Mouse (Mus musculus) common myeloid progenitor, adult 5-6 weeks (primary cell): ENCODE results near the gene Chst7. TPM values are rescaled to one million over a fixed set of nuclear protein-coding genes. Genes with fewer than 3 reads are reported as not detected.

Experiments
- ATAC-seq: replicated peaks from 2 replicates; pipeline ENCODE4 v1.8.0; 2016; ENCODE audit warnings: low read depth, mild to moderate bottlenecking, moderate TSS enrichment, inconsistent platforms; ENCODE audit not compliant: poor library complexity, severe bottlenecking
- total RNA-seq: library from RNA; stranded (forward); fragments of 200-1000, 187-1606 nt; gene quantifications from 2 replicates; pipeline ENCODE4 v1.2.3, GENCODE M21; 2017

The Chst7 gene
- not detected in 2 replicates for total RNA-seq

DNA sequence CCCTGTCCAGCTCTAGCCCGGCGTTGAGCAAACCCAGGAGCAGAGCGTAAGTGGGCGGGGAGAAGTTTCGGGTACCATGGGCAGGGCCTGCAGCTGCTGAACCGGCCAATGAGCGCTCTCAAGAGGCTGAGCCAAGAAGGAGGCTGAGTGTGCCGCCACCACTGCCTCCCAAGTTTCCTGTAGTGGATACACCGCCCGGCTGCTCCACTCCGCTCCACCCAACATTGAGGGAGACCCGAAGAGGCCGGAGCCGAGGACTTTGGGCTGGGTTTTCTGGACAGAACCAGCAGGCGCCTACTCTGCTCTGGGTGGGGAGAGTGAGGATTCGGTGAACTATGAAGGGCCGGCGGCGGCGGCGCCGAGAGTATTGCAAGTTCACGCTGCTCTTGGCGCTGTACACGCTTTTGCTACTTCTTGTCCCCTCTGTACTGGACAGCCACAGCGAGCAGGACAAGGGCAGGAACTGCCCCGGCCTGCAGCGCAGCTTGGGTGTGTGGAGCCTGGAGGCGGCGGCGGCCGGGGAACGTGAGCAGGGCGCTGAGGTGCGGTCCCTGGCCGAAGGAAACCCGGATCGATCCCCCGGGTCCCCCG lies at the start of gene Chst7:
Chst7 (plus strand) TSS at position 180 of the 591 bp plus-strand sequence.
- peak; percentile 99 for ATAC-seq

DNA sequence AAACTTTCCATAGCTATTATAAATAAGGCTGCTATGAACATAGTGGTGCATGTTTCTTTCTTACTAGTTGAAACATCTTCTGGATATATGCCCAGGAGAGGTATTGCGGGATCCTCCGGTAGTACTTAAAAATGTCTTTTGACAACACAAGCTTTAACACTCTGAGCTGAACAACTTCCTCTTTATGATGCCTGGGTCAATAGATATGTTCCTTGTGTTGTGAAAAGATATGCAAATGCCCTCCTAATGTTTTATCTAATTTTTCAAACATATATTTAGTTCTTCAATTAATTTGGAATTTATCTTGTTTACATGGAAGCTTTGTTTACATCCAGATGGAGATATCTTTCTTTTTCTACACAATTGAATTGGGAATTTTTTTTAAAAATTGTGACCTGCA lies 47.1 kb upstream of the Chst7 start:
- 0 out of 2 replicates have a peak, but pooled peaks have one; percentile 45 for ATAC-seq

DNA sequence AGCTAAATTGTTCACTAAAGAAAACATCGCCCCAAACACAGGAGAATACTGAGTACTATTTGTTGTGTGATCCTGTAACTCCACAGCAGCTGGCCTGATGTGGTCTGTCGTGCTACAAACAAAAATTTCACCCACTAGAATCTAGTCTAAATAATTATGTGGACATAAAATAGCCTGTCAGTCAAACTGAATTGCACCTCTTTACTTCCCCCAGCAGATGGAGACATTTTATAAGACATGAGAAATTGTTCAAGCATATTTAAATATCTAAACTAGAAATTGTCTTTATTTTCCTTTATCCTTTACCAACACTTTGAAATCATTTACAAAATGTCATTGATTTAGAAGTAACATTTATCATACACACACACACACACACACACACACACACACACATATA lies 38.4 kb upstream of the Chst7 start:
- ATAC-seq = no peak

DNA sequence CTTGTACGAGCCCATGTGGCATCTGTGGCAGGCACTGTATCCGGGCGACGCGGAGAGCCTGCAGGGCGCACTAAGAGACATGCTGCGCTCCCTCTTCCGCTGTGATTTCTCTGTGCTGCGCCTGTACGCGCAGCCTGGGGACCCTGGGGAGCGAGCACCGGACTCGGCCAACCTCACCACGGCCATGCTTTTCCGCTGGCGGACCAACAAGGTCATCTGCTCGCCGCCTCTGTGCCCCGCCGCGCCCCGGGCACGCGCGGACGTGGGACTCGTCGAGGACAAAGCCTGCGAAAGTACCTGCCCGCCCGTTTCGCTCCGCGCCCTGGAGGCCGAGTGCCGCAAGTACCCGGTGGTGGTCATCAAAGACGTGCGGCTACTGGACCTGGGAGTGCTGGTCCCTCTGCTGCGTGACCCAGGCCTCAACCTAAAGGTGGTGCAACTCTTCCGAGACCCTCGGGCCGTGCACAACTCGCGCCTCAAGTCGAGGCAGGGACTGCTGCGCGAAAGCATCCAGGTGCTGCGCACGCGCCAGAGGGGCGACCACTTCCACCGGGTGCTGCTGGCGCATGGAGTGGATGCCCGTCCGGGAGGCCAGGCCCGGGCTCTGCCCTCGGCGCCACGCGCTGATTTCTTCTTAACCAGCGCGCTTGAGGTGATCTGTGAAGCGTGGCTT lies 872 bp downstream of the Chst7 start:
- ATAC-seq = no peak

DNA sequence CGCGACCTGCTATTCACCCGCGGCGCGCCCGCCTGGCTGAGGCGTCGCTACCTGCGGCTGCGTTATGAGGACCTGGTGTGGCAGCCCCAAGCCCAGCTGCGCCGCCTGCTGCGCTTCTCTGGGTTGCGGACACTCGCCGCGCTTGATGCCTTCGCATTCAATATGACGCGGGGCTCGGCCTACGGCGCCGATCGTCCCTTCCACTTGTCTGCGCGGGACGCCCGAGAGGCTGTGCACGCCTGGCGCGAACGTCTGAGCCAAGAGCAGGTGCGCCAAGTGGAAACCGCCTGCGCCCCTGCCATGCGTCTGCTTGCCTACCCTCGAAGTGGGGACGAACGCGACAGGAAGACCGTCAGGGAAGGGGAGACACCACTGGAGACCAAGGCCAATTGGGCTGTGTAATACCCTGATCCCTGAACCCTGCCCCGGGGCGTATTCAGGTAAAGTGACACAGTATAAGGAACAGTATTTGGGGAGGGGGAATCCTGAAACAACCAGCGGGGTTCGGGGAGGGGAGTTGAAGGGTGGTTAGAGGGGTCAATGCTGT lies 1.5 kb downstream of the Chst7 start:
- ATAC-seq = no peak

DNA sequence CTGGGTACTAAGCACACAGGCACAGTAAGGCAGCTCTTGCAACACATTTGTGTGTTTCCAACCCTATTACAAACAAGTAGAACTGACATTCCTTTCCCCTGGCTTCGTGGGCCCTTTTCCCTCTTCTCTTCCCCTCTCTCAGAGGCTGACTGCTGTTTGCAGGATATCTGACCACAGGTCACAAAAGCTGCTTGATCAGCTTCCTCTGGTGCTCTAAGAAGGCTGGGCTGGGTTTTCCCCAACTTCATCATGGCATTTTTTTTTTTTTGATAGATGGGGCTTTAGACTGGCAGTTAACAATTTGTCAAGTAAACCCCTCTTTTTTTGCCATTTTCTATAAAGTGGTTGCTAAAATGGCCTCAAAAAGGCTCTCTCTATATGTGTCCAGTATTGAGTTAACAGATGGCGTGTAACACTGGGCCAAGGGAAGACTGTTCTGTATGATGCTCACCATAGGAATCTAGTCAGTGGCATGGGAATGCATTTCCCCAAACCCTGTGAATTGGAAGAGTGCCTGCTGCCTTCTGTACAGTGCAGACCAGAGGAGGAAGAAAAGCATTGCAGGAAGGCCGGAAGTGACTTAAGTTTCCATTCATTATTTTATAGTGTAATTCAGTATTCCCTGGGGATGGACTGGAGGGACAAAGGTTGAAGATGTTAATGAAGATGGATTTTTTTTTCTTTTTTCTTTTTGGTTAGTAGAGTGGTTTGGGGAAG lies 2.6 kb downstream of the Chst7 start:
- ATAC-seq = no peak

DNA sequence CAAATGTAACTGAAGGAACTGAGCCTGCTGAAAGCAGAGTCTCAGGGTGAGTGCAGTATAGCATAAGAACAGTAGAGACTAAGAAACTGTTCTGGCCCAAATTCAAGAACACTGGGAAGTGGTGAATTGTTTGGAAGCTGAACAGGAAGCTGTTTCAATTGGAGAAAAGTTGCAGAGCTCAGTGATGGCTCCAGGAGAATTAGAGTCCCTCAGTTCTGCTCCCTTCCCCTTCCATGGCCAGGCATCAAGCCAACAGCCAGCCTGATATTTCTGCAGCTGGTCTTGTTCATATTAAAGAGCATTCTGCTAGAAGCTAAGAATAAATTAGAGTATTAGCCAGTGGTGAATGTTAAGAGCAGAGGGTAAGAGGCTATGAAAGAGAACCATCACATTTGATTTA lies 7.3 kb downstream of the Chst7 start:
- ATAC-seq = no peak

DNA sequence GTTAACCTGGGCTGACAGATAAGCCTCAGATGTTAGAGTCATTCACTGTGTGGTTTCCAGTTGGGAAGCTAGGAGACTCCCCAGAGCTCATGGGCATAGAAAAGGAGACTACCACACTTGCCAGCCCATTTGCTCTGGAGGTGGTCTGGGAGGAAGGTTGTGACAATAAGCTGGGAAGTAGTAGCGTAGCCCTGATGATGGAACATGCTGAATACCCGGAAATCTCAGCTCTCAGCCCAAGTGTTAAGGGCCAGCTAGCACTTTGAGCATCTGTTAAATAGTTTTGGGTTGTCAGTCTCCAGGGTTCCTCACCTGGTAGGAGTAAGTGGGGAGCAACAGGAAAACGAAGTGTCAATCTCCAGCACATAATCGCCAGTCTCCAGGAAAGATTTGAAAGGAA lies 10.8 kb downstream of the Chst7 start:
- ATAC-seq = no peak

DNA sequence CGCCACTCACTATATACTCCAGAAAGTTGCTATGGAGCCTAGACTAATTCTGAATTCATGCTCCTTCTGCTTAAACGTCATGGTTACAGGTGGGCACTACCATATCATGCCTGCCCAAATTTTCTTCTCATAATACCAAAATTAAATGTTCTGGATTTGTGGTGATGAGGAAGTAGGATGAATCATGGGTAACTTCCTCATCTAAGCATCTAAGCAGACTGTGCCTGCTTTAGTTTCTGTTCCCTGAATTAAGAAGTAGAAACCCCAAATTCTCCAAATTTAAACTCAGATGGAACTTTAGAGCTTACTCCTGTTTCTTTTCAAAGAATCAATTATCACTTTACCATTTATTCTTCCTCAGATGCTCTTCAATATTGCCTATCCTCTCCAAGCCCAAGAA lies 58.4 kb downstream of the Chst7 start:
- ATAC-seq = peak; percentile 56; the same call in 1 of the 2 replicates

DNA sequence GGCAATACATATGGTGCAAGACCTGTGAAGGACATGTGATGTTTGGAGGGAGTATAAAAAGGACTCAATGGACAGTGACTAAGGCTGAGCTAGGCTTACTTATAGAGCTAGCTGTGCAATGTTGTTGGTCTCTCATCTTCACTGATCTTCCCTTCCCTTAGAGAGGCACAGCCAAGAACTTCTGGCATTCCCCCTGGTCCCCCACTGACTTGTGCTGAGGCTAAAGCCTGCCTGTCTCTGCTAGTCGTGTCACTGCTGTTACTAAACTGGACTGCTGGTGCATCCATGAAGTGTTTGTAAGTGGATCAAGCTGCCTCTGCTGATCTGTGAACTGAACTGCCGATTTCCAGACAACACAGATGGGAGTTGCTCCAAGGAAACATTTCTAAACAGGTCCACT lies 66.1 kb downstream of the Chst7 start:
- no peak for ATAC-seq

DNA sequence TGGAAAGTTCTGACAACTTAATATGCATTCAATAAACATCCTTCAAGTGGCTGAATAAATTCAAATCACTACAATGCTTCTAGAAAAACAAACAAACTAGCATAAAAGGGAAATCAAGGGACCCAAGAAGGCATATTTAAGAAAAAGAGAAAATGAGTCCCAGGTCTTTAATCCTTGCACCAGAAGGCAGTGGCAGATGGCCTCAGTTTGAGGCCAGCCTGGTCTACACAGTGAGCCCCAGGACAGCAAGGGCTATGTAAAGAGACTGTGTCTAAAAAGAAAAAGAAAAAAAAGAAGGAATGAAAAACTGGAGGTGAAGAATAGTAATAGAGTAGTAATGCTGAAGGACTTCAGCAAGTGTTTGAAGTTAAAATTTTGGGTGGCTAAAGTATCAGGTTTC lies 69.6 kb downstream of the Chst7 start:
- no peak for ATAC-seq

DNA sequence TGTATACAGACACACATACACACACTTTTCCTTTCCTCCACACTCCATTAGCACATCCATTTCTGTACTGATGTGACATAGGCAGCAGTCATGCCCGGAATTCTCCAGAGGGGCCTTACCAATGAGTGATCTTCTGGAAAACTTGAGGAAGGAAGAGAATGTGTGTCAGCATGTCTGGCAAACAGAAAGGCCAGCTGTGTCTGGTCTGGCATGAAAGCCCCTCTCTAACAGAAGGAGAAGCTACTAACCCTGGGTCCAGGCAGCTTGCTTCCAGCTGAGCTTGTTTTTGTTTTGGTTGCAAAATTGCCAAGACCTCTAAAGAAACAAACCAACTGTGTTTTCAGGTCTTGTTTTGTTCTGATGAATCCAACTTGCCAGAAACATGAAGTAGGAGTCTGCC lies 70.1 kb downstream of the Chst7 start:
- ATAC-seq = no peak

Other genes starting within 250 kb of the Chst7 start
- 9.2 and 10.4 TPM in 2 replicates for gene Slc9a7, start 232.2 kb downstream of the Chst7 start, total RNA-seq